Mouse (Mus musculus) ovary, adult 10 weeks (tissue): ENCODE results near the gene Spin2f. TPM values are rescaled to one million over a fixed set of nuclear protein-coding genes. Genes with fewer than 3 reads are reported as not detected.

Source experiments
- polyA plus RNA-seq: library from polyadenylated mRNA; stranded (reverse); fragments of 350-450 nt; fragmentation: Illumina TruSeq; extraction: RNeasy Lipid Tissue Mini Kit (QIAGEN cat#74804); gene quantifications from one replicate; pipeline ENCODE4 v1.2.3, GENCODE M21; 2014

Gene Spin2f
- polyA plus RNA-seq, result not detected

GRCm38 (mm10) chrX:31253594-31253993 lies at the start of gene Spin2f:
Gene Spin2f, plus strand, starts transcription at chrX:31253894.

Other genes starting within 250 kb of the Spin2f start
- gene Btbd35f29, start 136.2 kb upstream of the Spin2f start, polyA plus RNA-seq, result not detected
- gene Btbd35f26, start 82.6 kb downstream of the Spin2f start, polyA plus RNA-seq, result not detected
- gene Btbd35f19, start 130.0 kb downstream of the Spin2f start, polyA plus RNA-seq, result not detected